Mouse (Mus musculus) limb, embryonic 11.5 days (tissue): ENCODE results near the gene Slc29a4. TPM values are rescaled to one million over a fixed set of nuclear protein-coding genes. Genes with fewer than 3 reads are reported as not detected.

Experiments
- polyA plus RNA-seq: library from polyadenylated mRNA; unstranded; fragments of >200 nt; fragmentation: Nextera tagmentation; extraction: Ambion mirVana; gene quantifications from 2 replicates; pipeline ENCODE4 v1.2.1, GENCODE M21; 2014

The Slc29a4 gene
- polyA plus RNA-seq, 1 experiment from 2014 or later, result 13.0 TPM

Other genes with a start within 250 kb of the Slc29a4 start
- gene Ap5z1, start 228.6 kb upstream of the Slc29a4 start, polyA plus RNA-seq, result 8.0 and 8.5 TPM in 2 replicates
- 0.15 and 0.20 TPM in 2 replicates for gene Papolb, start 162.4 kb upstream of the Slc29a4 start, polyA plus RNA-seq
- 1.1 and 1.8 TPM in 2 replicates for gene Radil, start 141.4 kb upstream of the Slc29a4 start, polyA plus RNA-seq
- 0.59 and 0.74 TPM in 2 replicates for gene Mmd2, start 83.7 kb upstream of the Slc29a4 start, polyA plus RNA-seq
- gene Wipi2, start 64.8 kb upstream of the Slc29a4 start, polyA plus RNA-seq, result 62.4 and 64.4 TPM in 2 replicates
- gene Tnrc18, start 125.2 kb downstream of the Slc29a4 start, polyA plus RNA-seq, result 42.2 and 43.3 TPM in 2 replicates
- 10.2 and 11.1 TPM in 2 replicates for gene Fbxl18, start 202.9 kb downstream of the Slc29a4 start, polyA plus RNA-seq
- 16,455 and 16,911 TPM in 2 replicates for gene Actb, start 214.2 kb downstream of the Slc29a4 start, polyA plus RNA-seq